Mouse (Mus musculus) cerebellum, adult 2 months (tissue): ENCODE results near the gene Islr2.

ENCODE experiments used
- CTCF ChIP-seq: fragments of 200-500 bp; IDR thresholded peaks from 2 replicates; pipeline ENCODE4 v1.5.1; 2011; ENCODE audit warnings: low read depth, mild to moderate bottlenecking, control low read depth, low read length, moderate library complexity, borderline replicate concordance; ENCODE audit not compliant: insufficient read depth
- POLR2A ChIP-seq: fragments of 200-500 bp; IDR thresholded peaks from 2 replicates; pipeline ENCODE4 v1.6.1; 2011; ENCODE audit warnings: low read length, control low read depth, borderline replicate concordance; ENCODE audit not compliant: insufficient read depth

- TF ChIP-seq CTCF (no peak), POLR2A (no peak)
Observed at GRCm38 (mm10) chr9:58241780-58242485, 37.8 kb upstream of the Islr2 start.
